Mouse (Mus musculus) olfactory bulb, adult 2 months (tissue): Measurements from ENCODE around the gene St6galnac4.

Experiments
- CTCF ChIP-seq: fragments of 200-500 bp; IDR thresholded peaks from 2 replicates; pipeline ENCODE4 v1.5.1; 2012; ENCODE audit warnings: low read depth, mild to moderate bottlenecking, low read length, moderate library complexity; ENCODE audit not compliant: insufficient read depth
- POLR2A ChIP-seq: fragments of 200-500 bp; IDR thresholded peaks from 2 replicates; pipeline ENCODE4 v1.6.1; 2012; ENCODE audit warnings: mild to moderate bottlenecking, low read depth, low read length, moderate library complexity; ENCODE audit not compliant: insufficient read depth

DNA sequence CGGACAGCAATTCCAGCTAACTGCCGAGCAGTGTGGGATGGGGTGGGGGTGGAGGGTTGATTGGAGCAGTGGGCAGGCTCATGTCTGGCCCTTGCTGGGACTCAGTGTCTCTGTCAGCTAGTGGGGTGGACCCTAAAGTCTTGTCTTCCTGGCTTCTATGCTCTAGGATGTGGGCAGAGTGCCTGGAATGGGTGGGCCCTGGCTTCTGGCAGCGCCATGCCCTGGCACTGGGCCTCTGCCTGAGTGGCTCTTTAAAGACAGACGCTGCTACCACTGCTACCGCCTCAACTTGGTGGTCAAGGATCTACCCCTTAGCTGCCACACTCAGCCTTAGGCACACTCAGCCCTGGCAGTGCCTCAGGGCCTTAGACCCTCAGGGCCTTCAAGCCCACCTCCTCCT is 41.8 kb downstream of the St6galnac4 start:
- TF ChIP-seq CTCF: no peak
- TF ChIP-seq POLR2A: no peak
